Mouse (Mus musculus): ENCODE data around the gene Qprt.

Gene Qprt

GRCm38 (mm10) chr7:127129638-127130037 is 7.6 kb upstream of the Qprt start:
- no peak for DNase-seq

- no peak for DNase-seq
These were observed 740 bp downstream of the Qprt start for GRCm38 (mm10) chr7:127121061-127121910.

- DNase-seq: no peak
These were observed 3.2 kb downstream of the Qprt start for GRCm38 (mm10) chr7:127118671-127119445.

- DNase-seq: no peak
These were observed 4.1 kb downstream of the Qprt start for GRCm38 (mm10) chr7:127117948-127118347.

- DNase-seq: no peak
These were observed 5.6 kb downstream of the Qprt start for GRCm38 (mm10) chr7:127116331-127116935.

- DNase-seq: no peak
These were observed 7.1 kb downstream of the Qprt start for GRCm38 (mm10) chr7:127114920-127115319.

GRCm38 (mm10) chr7:127113614-127114259 is 8.3 kb downstream of the Qprt start:
- no peak for DNase-seq

- no peak for DNase-seq
These were observed 9.0 kb downstream of the Qprt start for GRCm38 (mm10) chr7:127112921-127113597.

GRCm38 (mm10) chr7:127112251-127112841 is 9.7 kb downstream of the Qprt start:
- no peak for DNase-seq

- DNase-seq: peak; percentile 60
These were observed 10.6 kb downstream of the Qprt start for GRCm38 (mm10) chr7:127111461-127111860.

- peak; percentile 75 for DNase-seq
These were observed 11.6 kb downstream of the Qprt start for GRCm38 (mm10) chr7:127110239-127111007.

GRCm38 (mm10) chr7:127105551-127105950 is 16.5 kb downstream of the Qprt start:
- DNase-seq: no peak

- DNase-seq: peak; percentile 62
These were observed 17.3 kb downstream of the Qprt start for GRCm38 (mm10) chr7:127104560-127105332.

- no peak for DNase-seq
These were observed 18.1 kb downstream of the Qprt start for GRCm38 (mm10) chr7:127103960-127104359.

GRCm38 (mm10) chr7:127102148-127102547 is 19.9 kb downstream of the Qprt start:
- DNase-seq: no peak

- DNase-seq: no peak
These were observed 20.5 kb downstream of the Qprt start for GRCm38 (mm10) chr7:127101451-127102016.

- no peak for DNase-seq
These were observed 22.5 kb downstream of the Qprt start for GRCm38 (mm10) chr7:127099528-127099927.

- no peak for DNase-seq
These were observed 23.1 kb downstream of the Qprt start for GRCm38 (mm10) chr7:127098950-127099349.

GRCm38 (mm10) chr7:127098521-127098920 is 23.5 kb downstream of the Qprt start:
- no peak for DNase-seq

GRCm38 (mm10) chr7:127096456-127096855 is 25.6 kb downstream of the Qprt start:
- DNase-seq: no peak
